ENCODE assay signal across 9 mouse cellular contexts in genomic region chr1:194223015-194223414, GRCm38 (mm10).
DNase-seq lines count a peak whose midpoint lies in the region; ATAC-seq and TF ChIP-seq lines count a peak whose summit lies in the region.
"Had no signal": no experiment of that assay in that cellular context is flagged by ENCODE, and none has a peak within 500 bp of the region (broad histone marks: within the 10 kb centered on the region; RNA-seq: fewer than 3 reads in every experiment).

No protein-coding gene starts in this region.

- CTCF ChIA-PET in Patski (lab: Charles Lee), result interaction anchor here (0.7 to 2.9 kb wide), 12 partner anchors 14 to 772 kb away, joined by 3 to 25 read pairs (median 4); no protein-coding TSS in a partner anchor

- no peak for DNase-seq in Patski (ENCODE audit: low read depth, low spot score)
- peak; percentile 17 for DNase-seq in cerebellum, adult 9-11 months
- DNase-seq in frontal cortex, postnatal 10 days (ENCODE audit: low spot score in 2 of 2), result peak; percentile 50 to 72
- DNase-seq in layer of hippocampus, postnatal 14 days (ENCODE audit: low spot score in 2 of 2), result peak; percentile 59 to 67
- peak; percentile 77 for DNase-seq in lung, postnatal 14 days
- DNase-seq in right cerebral cortex, adult 18-20 months, result peak; percentile 65
- peak; percentile 12 for DNase-seq in urinary bladder, postnatal 10 days (ENCODE audit: low spot score)

- H3K27ac ChIP-seq in hindbrain, embryonic 13.5 days, result peak overlapping the region; percentile 76
- H3K27ac ChIP-seq: limb, embryonic 15.5 days had no signal

- peak; percentile 96 for TF ChIP-seq CTCF in Patski (IDR thresholded peaks at IDR 0.05)

- peaks cover 51% of the 10 kb centered on the region for H3K4me1 ChIP-seq in hindbrain, embryonic 13.5 days (replicated peaks)

- WGBS in hindbrain, embryonic 13.5 days, result 1% methylated on average over 9 of the region's 9 CpGs

- no peaks in the 10 kb centered on the region for H3K36me3 ChIP-seq in hindbrain, embryonic 13.5 days
- H3K36me3 ChIP-seq: limb, embryonic 15.5 days had no signal

- POLR2A ChIA-PET in Patski (lab: Charles Lee), result no interaction called here

- H3K27me3 ChIP-seq in Patski, result peaks cover 19% of the 10 kb centered on the region
- no peaks in the 10 kb centered on the region for H3K27me3 ChIP-seq in hindbrain, embryonic 13.5 days
- H3K27me3 ChIP-seq: limb, embryonic 15.5 days had no signal

- no peak overlapping the region for H3K4me2 ChIP-seq in hindbrain, embryonic 13.5 days
- H3K4me2 ChIP-seq: limb, embryonic 15.5 days had no signal

- no peak overlapping the region for H3K4me3 ChIP-seq in hindbrain, embryonic 13.5 days
- H3K4me3 ChIP-seq: limb, embryonic 15.5 days had no signal

- no peak overlapping the region for H3K9ac ChIP-seq in hindbrain, embryonic 13.5 days
- H3K9ac ChIP-seq: limb, embryonic 15.5 days had no signal

- H3K9me3 ChIP-seq in hindbrain, embryonic 13.5 days, result no peaks in the 10 kb centered on the region
- H3K9me3 ChIP-seq: limb, embryonic 15.5 days had no signal

- peak; percentile 57 for ATAC-seq in Patski
- ATAC-seq in hindbrain, embryonic 13.5 days (ENCODE audit: low FRiP score), result peak; percentile 84

- in situ Hi-C loops in Patski (cut with MboI; ENCODE audit: low pct_unique_long_range_greater_than_20kb), result loop anchor here (5.0 kb wide), 2 partner anchors 526 to 831 kb away; no protein-coding TSS in a partner anchor
